Mouse (Mus musculus): ENCODE results near the gene Rassf10. TPM values are rescaled to one million over a fixed set of nuclear protein-coding genes. Genes with fewer than 3 reads are reported as not detected.

Gene Rassf10
- total RNA-seq, 2 experiments from 2014 or later = 2.3 to 2.8 TPM

- no peak for DNase-seq (ENCODE audit: extremely low spot score in 1 of 2, low spot score in 1 of 2)
These were observed 2.2 kb downstream of the Rassf10 start for GRCm38 (mm10) chr7:112955955-112956354.

DNA sequence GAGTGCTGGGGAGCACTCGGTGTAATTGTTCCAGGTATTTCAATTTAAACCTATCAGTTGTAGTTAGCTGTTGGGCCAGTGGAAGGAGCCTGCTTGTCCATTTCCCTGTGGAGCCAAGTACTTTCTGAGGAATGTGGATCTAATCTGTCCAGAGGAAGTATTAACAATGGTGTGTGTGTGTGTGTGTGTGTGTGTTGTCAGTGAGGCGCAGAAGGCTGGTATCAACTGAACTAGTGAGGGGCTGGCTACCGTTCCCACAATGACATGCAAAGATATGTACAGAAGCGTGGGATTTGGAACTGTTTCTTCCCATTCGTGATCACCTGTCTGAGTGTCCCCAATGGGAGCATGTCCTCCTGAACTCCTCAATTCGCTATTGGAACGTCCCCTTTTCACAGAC is 3.2 kb downstream of the Rassf10 start:
- DNase-seq (ENCODE audit: extremely low spot score in 1 of 2, low spot score in 1 of 2) = no peak

DNA sequence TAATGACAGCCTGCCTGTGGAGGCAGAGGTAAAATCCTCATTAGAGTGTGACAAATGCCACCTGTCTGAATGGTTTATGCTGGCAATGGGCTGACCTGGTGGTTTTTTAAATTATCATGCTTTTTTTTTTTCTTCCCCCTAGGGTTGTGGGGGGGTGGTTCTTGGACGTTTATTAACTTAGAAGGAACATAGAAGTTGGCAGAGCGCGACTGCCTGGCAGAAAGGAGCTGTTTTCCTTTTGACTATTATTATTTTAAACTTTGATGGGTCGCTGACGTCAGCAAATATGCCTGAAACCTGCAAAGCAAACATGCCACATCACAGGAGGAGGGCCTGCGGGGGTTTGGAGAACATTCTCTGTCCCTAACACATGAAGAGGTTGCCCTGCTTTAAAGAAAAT is 3.9 kb downstream of the Rassf10 start:
- DNase-seq (ENCODE audit: extremely low spot score in 1 of 2, low spot score in 1 of 2) = no peak

DNA sequence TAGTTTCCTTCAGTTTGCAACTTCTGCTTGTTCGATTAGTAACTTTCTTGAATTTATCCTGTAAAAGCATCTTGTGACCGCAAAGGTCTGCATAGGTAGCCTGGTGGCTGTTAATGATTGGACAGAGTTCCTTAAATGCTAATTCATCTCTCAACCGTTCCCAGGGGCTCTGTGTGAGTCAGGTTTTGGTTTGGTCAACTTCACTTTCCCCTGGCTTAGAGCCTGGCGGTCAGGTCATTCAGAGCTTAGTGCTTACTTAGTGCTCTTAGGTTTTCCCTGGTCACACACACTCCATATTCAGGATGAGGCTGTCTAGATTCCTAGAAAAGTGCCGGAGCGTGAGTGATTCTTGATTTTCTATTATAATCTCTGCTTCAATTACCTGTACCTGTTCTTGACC is 12.6 kb downstream of the Rassf10 start:
- DNase-seq (ENCODE audit: extremely low spot score in 1 of 2, low spot score in 1 of 2) = no peak

DNA sequence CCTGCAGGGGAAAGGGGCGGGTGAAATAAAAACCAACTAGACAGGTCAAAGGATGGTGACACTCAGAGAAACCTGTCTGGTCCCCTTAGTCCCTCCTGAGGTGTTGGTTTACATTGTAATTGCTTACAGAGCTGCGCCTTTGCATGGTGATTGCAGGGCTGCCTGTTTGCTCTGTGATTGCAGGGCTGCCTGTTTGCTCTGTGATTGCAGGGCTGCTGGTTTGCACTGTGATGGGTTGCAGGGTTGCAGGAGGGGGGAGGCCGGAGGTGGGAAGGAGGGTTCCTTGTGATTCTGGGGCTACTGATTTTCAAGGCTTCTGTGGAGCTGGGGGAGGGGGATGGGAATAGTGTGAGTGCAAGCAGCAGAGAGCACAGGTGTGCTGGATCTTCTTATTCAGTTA is 13.0 kb downstream of the Rassf10 start:
- no peak for DNase-seq (ENCODE audit: extremely low spot score in 1 of 2, low spot score in 1 of 2)

GRCm38 (mm10) chr7:112983316-112983715 is 29.6 kb downstream of the Rassf10 start:
- DNase-seq (ENCODE audit: extremely low spot score in 1 of 2, low spot score in 1 of 2) = no peak

DNA sequence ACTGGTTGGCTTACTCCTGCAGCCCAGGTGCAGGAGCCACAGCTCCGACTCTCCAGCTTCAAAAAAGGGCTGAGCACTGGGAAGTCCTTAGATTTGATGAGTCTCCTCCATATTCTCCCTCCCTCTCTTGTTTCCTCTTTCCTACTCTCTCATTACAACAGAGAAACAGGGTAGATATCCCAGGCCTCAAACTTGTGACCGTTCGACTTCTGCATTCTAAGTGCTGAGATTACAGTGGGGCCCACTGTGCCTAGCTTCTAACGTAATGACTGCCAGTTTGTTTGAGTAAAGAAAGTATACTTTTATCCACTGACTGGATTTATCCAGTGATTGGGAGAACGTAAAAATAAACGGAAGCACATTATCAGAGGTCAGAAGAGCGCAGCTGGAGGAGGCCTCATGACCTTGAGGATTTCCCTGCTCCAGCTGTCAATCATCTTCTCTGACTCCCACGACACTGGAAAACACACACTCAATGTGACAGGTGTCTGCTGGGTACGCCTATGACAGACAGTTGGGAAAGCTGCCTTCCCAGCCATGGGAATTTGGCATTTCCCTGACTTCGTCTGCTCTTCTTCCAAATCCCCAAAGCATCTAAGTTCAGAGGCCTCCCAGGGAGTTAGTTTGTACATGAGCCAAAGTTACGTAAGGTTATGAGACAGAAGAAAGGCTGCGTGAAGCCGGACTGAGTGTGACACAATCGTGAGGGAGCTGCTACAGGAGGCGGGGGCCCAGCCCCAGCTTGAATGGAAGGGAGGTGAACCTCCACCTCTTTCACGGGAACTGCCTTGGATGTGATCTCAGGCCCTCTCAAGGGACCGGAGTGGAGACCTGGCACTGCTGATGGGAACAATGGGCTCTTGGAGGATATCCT is 31.2 kb downstream of the Rassf10 start:
- DNase-seq (ENCODE audit: extremely low spot score in 1 of 2, low spot score in 1 of 2) = no peak

GRCm38 (mm10) chr7:112985578-112985949 is 31.8 kb downstream of the Rassf10 start:
- no peak for DNase-seq (ENCODE audit: extremely low spot score in 1 of 2, low spot score in 1 of 2)

GRCm38 (mm10) chr7:112992928-112993327 is 39.2 kb downstream of the Rassf10 start:
- DNase-seq (ENCODE audit: extremely low spot score in 1 of 2, low spot score in 1 of 2) = no peak

- DNase-seq (ENCODE audit: extremely low spot score in 1 of 2, low spot score in 1 of 2) = no peak
These were observed 49.9 kb downstream of the Rassf10 start for GRCm38 (mm10) chr7:113003565-113004255.

GRCm38 (mm10) chr7:113005726-113006125 is 52.0 kb downstream of the Rassf10 start:
- DNase-seq (ENCODE audit: extremely low spot score in 1 of 2, low spot score in 1 of 2) = no peak
